Mouse (Mus musculus) kidney, adult 2 months (tissue): ENCODE measurements around the gene Lypd1.

Experiments
- CTCF ChIP-seq: fragments of 200-500 bp; conservative IDR thresholded peaks from 2 replicates; pipeline ENCODE4 v1.5.1; 2011; ENCODE audit warnings: low read depth, mild to moderate bottlenecking, control low read depth, low read length, moderate library complexity, mixed read lengths; ENCODE audit not compliant: insufficient read depth, insufficient read length
- POLR2A ChIP-seq: fragments of 200-500 bp; IDR thresholded peaks from one replicate; pipeline ENCODE4 v1.6.1; 2011; ENCODE audit warnings: low read depth, low read length, control low read depth

- no peak for TF ChIP-seq CTCF
- no peak for TF ChIP-seq POLR2A
Observed at GRCm38 (mm10) chr1:125943305-125943704, 30.4 kb upstream of the Lypd1 start.
